Mouse (Mus musculus): ENCODE data around the gene Lrrc29. TPM values are rescaled to one million over a fixed set of nuclear protein-coding genes. Genes with fewer than 3 reads are reported as not detected.
A peak's percentile ranks its signal among the peaks of the same experiment; 100 is the strongest.

Lrrc29 gene
- polyA plus RNA-seq, 1 experiment from 2014 or later: 7.5 TPM

DNA sequence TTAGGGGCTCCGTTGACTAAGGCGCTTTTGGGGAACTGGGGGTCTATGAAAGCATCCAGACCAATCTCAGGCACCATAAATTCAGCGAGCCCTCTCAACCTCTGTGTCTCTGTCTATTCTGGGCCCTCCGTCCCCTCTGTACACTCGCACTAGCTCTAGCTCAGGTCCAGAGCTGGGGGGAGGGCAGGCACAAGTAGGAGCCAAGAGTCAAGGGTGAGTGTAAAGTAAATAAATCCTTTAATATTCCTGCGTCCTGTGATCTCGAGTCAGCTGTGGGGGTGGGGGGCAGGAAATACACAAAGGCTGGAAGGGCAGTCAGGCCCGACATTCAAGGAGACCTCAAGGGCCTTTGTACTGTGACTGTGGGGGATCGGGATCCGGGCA lies 57.0 kb downstream of the Lrrc29 start:
- ATAC-seq: peak; percentile 69
- Histone ChIP-seq H3K4me2 (replicated peaks; ENCODE audit: low read depth, low read length) (peak overlapping the region; percentile 86), H3K27ac (ENCODE audit: low read length) (peak overlapping the region; percentile 79), H3K9me3 (ENCODE audit: low read length) (no peaks in the 10 kb centered on the region), H3K36me3 (ENCODE audit: insufficient read depth, low read length) (no peaks in the 10 kb centered on the region), H3K4me1 (ENCODE audit: insufficient read depth, low read depth, low read length) (peaks cover 26% of the 10 kb centered on the region), H3K4me3 (ENCODE audit: low read depth, low read length) (peak overlapping the region; percentile 43), H3K27me3 (replicated peaks; ENCODE audit: insufficient read depth, low read length) (peaks cover 46% of the 10 kb centered on the region), H3K9ac (replicated peaks; ENCODE audit: low read depth) (peak overlapping the region; percentile 19; the same call in 1 of the 2 replicates)
- WGBS: 7% methylated on average over 10 of the region's 10 CpGs
- no peak for TF ChIP-seq CTCF (IDR thresholded peaks at IDR 0.05)
- TF ChIP-seq EP300 (IDR thresholded peaks at IDR 0.05): 0 out of 2 replicates have a peak, but pooled peaks have one; percentile 30
- DNase-seq (ENCODE audit: low spot score): peak; percentile 77

DNA sequence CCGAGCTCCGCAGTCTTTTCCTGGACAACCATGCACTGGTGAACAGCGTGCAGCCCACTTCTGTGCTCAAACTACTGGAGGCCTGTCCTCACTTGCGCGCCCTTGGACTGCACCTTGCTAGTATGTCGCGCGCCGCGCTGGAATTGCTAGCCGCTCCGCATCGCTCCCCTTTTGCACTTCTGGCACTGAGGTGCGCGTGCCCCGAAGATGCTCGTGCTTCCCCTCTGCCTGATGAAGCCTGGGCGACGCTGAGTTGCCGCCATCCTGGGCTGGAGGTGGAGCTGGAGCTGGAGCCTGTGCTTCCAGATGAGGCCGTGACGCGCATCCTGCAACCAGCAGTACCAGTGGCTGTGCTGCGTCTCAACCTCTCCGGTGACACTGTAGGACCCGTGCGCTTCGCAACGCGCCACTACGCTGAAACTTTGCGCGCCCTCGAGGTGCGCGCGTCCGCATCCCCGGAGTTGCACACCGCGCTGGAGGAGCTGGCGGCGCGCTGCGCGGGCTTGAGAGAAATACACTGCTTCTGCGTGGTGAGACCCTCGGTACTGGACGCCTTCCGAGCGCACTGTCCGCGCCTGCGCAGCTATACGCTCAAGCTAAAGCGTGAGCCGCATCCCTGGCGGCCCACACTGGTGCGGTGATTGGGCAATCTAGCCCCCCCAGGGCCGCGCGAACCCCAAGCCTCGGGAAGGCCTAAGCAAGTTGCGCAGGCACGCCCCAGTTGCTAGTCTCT lies 57.6 kb downstream of the Lrrc29 start:
- TF ChIP-seq EP300 (IDR thresholded peaks at IDR 0.05) (no peak), CTCF (IDR thresholded peaks at IDR 0.05) (no peak)
- H3K36me3 ChIP-seq (ENCODE audit: insufficient read depth, low read length): no peaks in the 10 kb centered on the region
- peak overlapping the region; percentile 86 for H3K4me2 ChIP-seq (replicated peaks; ENCODE audit: low read depth, low read length)
- H3K9ac ChIP-seq (replicated peaks; ENCODE audit: low read depth): no peak overlapping the region; the same call in 1 of the 2 replicates
- peak overlapping the region; percentile 43 for H3K4me3 ChIP-seq (ENCODE audit: low read depth, low read length)
- H3K4me1 ChIP-seq (ENCODE audit: insufficient read depth, low read depth, low read length): peaks cover 29% of the 10 kb centered on the region
- DNase-seq (ENCODE audit: low spot score) (peak; percentile 47), ATAC-seq (peak; percentile 13)
- H3K27ac ChIP-seq (ENCODE audit: low read length): 0 out of 2 replicates have a peak overlapping the region, but pooled peaks have one; percentile 47
- WGBS: 4% methylated on average over 65 of the region's 65 CpGs
- peaks cover 46% of the 10 kb centered on the region for H3K27me3 ChIP-seq (replicated peaks; ENCODE audit: insufficient read depth, low read length)
- H3K9me3 ChIP-seq (ENCODE audit: low read length): no peaks in the 10 kb centered on the region

DNA sequence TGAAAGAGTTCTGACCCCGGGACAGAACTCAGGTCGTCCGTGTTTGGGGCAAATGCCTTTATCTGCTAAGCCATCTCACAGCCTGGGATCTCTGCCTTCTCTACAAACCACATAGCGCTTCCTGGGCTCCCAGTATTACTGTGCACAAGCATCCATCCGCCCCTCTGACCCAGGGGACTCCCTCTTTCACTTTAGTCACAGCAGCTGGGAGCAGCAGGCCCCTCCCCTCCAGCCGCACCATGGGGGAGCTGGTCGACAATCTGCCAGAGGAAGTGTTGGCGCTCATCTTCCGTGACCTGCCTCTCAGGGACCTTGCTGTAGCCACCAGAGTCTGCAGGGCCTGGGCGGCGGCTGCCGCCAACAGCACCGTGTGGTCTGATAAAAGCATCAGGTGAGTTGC lies 59.3 kb downstream of the Lrrc29 start:
- Histone ChIP-seq H3K27me3 (replicated peaks; ENCODE audit: insufficient read depth, low read length) (peaks cover 35% of the 10 kb centered on the region), H3K4me2 (replicated peaks; ENCODE audit: low read depth, low read length) (no peak overlapping the region), H3K9ac (replicated peaks; ENCODE audit: low read depth) (no peak overlapping the region), H3K4me3 (ENCODE audit: low read depth, low read length) (no peak overlapping the region), H3K4me1 (ENCODE audit: insufficient read depth, low read depth, low read length) (peaks cover 29% of the 10 kb centered on the region), H3K36me3 (ENCODE audit: insufficient read depth, low read length) (no peaks in the 10 kb centered on the region), H3K9me3 (ENCODE audit: low read length) (no peaks in the 10 kb centered on the region), H3K27ac (ENCODE audit: low read length) (no peak overlapping the region)
- WGBS: 52% methylated on average over 13 of the region's 13 CpGs
- no peak for TF ChIP-seq EP300 (IDR thresholded peaks at IDR 0.05)
- TF ChIP-seq CTCF (IDR thresholded peaks at IDR 0.05): no peak
- DNase-seq (ENCODE audit: low spot score): no peak
- ATAC-seq: no peak

DNA sequence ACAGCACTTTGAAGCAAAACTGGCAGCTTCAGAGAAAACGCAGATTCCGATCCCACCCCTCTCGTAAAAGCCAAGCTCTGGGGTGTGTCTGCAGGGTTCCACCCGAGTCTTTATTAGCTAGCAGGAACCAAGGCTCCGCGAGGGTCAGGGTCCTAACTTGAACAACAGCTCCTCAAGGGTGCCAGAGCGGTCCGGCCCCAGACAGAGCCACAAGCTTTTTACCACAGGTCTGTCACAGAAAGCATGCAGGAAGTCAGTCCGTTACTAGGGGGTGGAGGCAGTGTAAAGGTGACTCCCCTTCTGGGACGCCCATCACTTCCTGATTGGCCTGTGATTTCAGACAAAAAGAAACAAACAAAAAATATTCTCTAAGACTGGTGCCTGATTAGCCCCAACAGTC lies 61.0 kb downstream of the Lrrc29 start:
- Histone ChIP-seq H3K9me3 (ENCODE audit: low read length) (no peaks in the 10 kb centered on the region), H3K4me3 (ENCODE audit: low read depth, low read length) (peak overlapping the region; percentile 63), H3K4me1 (ENCODE audit: insufficient read depth, low read depth, low read length) (peaks cover 27% of the 10 kb centered on the region), H3K4me2 (replicated peaks; ENCODE audit: low read depth, low read length) (peak overlapping the region; percentile 90), H3K9ac (replicated peaks; ENCODE audit: low read depth) (no peak overlapping the region), H3K36me3 (ENCODE audit: insufficient read depth, low read length) (no peaks in the 10 kb centered on the region), H3K27ac (ENCODE audit: low read length) (no peak overlapping the region), H3K27me3 (replicated peaks; ENCODE audit: insufficient read depth, low read length) (peaks cover 20% of the 10 kb centered on the region; the same call in 1 of the 2 replicates)
- ATAC-seq (no peak), DNase-seq (ENCODE audit: low spot score) (peak; percentile 64)
- TF ChIP-seq EP300 (IDR thresholded peaks at IDR 0.05): no peak
- TF ChIP-seq CTCF (IDR thresholded peaks at IDR 0.05): no peak
- WGBS: 12% methylated on average over 10 of the region's 10 CpGs

DNA sequence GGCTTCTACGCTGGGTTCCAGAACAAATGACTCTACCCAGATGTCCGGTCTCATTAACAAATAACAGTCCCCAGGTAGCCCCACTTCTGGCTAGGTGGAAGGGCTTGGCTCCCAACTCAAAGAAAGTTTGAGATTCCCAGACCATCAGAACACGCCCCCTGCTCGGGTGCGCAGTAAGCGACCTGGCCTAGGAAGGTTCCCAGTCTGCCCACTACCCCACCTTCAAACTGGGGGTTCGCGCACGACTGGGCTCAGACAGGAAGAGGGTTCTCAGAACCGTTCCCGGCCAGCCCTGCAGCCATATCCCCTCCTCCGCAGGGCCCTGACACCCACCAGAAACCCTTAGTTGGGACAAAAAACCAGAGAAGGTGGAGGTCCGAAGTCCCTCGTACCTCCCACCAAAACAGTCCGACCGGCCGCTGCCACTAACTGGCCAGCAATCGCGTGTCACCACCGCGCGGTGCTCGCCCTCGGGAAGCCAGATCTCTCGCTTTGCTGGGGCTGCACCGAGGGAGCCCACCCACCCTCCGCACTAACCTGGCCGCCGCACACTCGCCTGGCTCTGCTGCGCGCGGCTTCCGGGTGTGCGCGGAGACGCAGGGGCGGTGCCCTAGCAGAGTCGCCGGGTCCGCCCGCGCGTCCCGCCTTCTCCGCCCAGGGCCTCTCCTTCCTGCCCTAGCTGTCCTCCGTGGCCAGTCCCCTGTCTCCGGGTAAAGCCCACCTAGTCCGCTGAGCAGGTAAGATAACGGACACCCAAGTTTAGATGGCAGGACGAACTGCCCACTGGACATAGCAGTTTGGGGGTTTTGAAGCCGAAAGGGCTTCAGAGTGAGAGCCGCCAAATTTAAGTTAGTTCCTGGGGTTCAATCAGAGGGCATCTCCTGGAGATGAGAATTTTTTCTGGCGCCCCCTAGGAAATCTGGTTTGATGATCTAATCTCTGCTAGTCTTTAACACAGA lies 61.8 kb downstream of the Lrrc29 start, which contains the start of the genes Tradd and Fbxl8:
Gene Tradd (minus strand): TSS at position 586 of the 959 bp plus-strand sequence.
Gene Fbxl8 (plus strand): TSS at position 625 of the 959 bp plus-strand sequence.
- Histone ChIP-seq H3K9me3 (ENCODE audit: low read length) (no peaks in the 10 kb centered on the region), H3K4me1 (ENCODE audit: insufficient read depth, low read depth, low read length) (peaks cover 27% of the 10 kb centered on the region), H3K4me3 (ENCODE audit: low read depth, low read length) (peak within 1 kb of the TSS; percentile 63), H3K27ac (ENCODE audit: low read length) (peak within 1 kb of the TSS; percentile 26; the same call in 1 of the 2 replicates), H3K9ac (replicated peaks; ENCODE audit: low read depth) (peak within 1 kb of the TSS; percentile 55), H3K36me3 (ENCODE audit: insufficient read depth, low read length) (no peaks in the 10 kb centered on the region), H3K4me2 (replicated peaks; ENCODE audit: low read depth, low read length) (peak within 1 kb of the TSS; percentile 90), H3K27me3 (replicated peaks; ENCODE audit: insufficient read depth, low read length) (peaks cover 19% of the 10 kb centered on the region; the same call in 1 of the 2 replicates)
- TF ChIP-seq CTCF (IDR thresholded peaks at IDR 0.05): no peak; the same call in 1 of the 2 replicates
- no peak for TF ChIP-seq EP300 (IDR thresholded peaks at IDR 0.05)
- 1% methylated on average over 53 of the region's 54 CpGs for WGBS
- peak; percentile 66 for ATAC-seq
- peak; percentile 86 for DNase-seq (ENCODE audit: low spot score)
